Mouse (Mus musculus): ENCODE data around the gene Pde6d. TPM values are rescaled to one million over a fixed set of nuclear protein-coding genes. Genes with fewer than 3 reads are reported as not detected.

Pde6d gene
- polyA plus RNA-seq, 1 experiment from 2014 or later = 92.4 TPM

DNA sequence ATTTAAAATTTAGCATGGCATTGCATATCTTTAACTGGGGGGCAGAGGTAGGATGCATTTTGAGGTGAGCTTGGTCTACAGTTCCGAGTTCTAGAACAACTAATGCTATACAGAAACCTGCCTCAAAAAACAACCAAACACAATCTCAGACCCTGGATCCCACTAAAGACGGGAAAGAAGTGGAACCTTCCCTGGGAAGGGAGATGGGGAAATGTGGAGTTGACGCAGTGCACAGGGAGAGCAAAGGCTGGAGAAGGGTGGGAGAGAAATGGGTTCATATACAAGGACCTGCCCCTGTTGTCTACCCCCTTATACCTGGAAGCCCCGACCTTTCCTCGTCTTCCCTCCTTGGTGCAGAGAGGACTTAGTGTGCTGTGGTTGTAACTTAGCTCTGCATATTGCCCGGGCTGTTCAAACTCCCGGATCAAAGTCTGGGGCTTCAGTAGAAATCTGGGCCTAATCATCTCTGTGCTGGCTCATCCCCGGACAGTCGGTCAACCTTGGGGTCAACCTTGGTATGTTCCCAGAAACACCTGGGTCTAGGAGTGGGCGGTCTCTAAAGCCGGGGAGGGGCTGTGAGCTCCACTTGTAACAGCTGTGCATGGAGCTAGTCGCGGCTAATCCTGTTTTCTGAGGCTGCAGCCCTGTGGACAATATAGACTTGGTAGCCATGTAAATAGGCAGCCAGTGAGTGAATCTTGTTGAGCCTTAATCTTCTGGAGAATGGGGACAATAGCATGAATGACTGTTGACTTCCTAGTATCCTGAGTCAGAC, 50.7 kb downstream of the Pde6d start:
- WGBS = 5% methylated on average over 13 of the region's 13 CpGs
- Histone ChIP-seq H3K4me1 (peaks cover 27% of the 10 kb centered on the region), H3K4me2 (replicated peaks) (peak overlapping the region; percentile 33), H3K4me3 (peak overlapping the region; percentile 13; the same call in 1 of the 2 replicates), H3K27ac (peak overlapping the region; percentile 65; the same call in 1 of the 2 replicates), H3K36me3 (peaks cover 23% of the 10 kb centered on the region), H3K9me3 (no peaks in the 10 kb centered on the region), H3K9ac (no peak overlapping the region), H3K27me3 (no peaks in the 10 kb centered on the region)
- ATAC-seq (ENCODE audit: insufficient number of reproducible peaks, insufficient read depth, low FRiP score, low TSS enrichment) = 0 out of 2 replicates have a peak, but pooled peaks have one; percentile 7

GRCm38 (mm10) chr1:86530871-86531546, 51.4 kb downstream of the Pde6d start:
- Histone ChIP-seq H3K9ac (no peak overlapping the region), H3K27ac (0 out of 2 replicates have a peak overlapping the region, but pooled peaks have one; percentile 12), H3K36me3 (peaks cover 23% of the 10 kb centered on the region), H3K4me2 (replicated peaks) (peak overlapping the region; percentile 33), H3K4me1 (peaks cover 27% of the 10 kb centered on the region), H3K4me3 (peak overlapping the region; percentile 11; the same call in 1 of the 2 replicates), H3K27me3 (no peaks in the 10 kb centered on the region), H3K9me3 (no peaks in the 10 kb centered on the region)
- WGBS = 14% methylated on average over 4 of the region's 4 CpGs
- no peak for ATAC-seq (ENCODE audit: insufficient number of reproducible peaks, insufficient read depth, low FRiP score, low TSS enrichment)

DNA sequence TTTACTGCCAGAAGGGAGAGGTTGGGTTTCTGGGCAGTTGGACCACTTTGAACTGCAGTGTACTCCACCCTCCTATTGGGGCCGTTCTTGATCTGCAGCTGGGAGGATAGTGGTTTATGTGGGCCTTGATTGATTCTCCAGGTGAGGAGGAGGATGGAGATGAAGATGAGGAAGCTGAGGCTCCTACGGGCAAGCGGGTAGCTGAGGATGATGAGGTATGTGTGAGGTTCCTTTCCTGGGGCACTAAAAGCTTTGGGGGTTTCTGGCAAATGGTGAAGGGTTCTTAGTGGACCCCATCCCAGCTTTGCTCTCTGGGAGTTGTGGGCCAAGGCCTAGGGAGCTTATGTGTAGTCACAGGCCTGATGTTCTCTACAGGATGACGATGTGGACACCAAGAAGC, 52.8 kb downstream of the Pde6d start:
- Histone ChIP-seq H3K4me3 (peak overlapping the region; percentile 100), H3K27me3 (no peaks in the 10 kb centered on the region), H3K27ac (peak overlapping the region; percentile 46; the same call in 1 of the 2 replicates), H3K4me1 (peaks cover 30% of the 10 kb centered on the region), H3K9ac (peak overlapping the region; percentile 100), H3K4me2 (replicated peaks) (peak overlapping the region; percentile 97), H3K9me3 (no peaks in the 10 kb centered on the region), H3K36me3 (peaks cover 23% of the 10 kb centered on the region)
- 36% methylated on average over 4 of the region's 4 CpGs for WGBS
- ATAC-seq (ENCODE audit: insufficient number of reproducible peaks, insufficient read depth, low FRiP score, low TSS enrichment) = no peak

- ATAC-seq (ENCODE audit: insufficient number of reproducible peaks, insufficient read depth, low FRiP score, low TSS enrichment) = no peak
- under 1% methylated on average over 15 of the region's 15 CpGs for WGBS
- Histone ChIP-seq H3K9me3 (no peaks in the 10 kb centered on the region), H3K4me2 (replicated peaks) (peak overlapping the region; percentile 97), H3K36me3 (peaks cover 21% of the 10 kb centered on the region), H3K27ac (peak overlapping the region; percentile 97), H3K4me1 (peaks cover 34% of the 10 kb centered on the region), H3K4me3 (peak overlapping the region; percentile 100), H3K27me3 (no peaks in the 10 kb centered on the region), H3K9ac (peak overlapping the region; percentile 100)
Measured at GRCm38 (mm10) chr1:86528571-86529180, 53.8 kb downstream of the Pde6d start.

DNA sequence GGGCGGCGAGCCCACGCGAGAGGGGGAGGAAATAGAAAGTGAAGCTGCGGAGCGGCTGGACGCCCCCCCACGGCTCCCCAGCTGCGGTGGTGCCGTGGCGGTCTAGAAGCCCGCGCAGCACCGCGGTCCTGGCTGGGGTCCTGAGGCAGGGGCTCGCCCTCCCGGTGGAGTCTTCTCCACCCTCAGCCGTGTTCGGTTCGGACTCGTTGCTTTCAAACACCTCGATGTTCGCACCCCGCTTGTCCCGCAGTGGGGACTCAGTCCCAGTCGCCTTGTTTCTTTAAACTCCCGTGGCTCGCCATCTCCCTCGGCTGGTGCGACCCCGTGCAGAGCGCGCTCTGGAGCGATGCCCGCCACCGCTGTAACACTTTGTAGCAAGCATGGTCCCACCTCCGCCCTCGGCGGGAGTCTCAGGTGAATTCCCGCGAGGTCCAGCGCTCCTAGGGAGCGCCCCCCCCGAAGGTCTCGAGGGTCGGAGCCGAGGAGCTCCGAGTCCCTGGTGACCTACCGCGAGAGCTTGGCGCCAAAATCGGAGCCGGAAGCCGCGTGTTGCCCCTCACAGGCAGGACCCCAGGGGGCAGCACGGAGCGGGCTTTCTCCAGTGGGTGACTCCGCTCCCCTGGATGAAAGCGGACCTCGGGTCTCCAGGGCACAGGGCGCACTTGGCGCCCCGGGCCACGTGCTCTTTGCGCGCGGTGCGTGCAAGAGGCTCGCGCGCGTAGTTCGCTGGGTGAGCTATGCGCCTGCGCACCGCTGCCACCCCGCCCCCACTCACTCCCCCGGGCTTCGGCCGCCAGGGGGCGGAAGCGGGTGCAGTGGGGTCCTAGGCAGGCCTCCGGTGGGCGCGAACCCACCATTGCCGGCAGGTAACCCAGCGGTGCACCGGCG, 54.6 kb downstream of the Pde6d start:
- H3K27ac ChIP-seq = peak overlapping the region; percentile 97
- ATAC-seq (ENCODE audit: insufficient number of reproducible peaks, insufficient read depth, low FRiP score, low TSS enrichment) = no peak
- peak overlapping the region; percentile 100 for H3K4me3 ChIP-seq
- peak overlapping the region; percentile 100 for H3K9ac ChIP-seq
- no peaks in the 10 kb centered on the region for H3K9me3 ChIP-seq
- peaks cover 34% of the 10 kb centered on the region for H3K4me1 ChIP-seq
- WGBS = under 1% methylated on average over 88 of the region's 89 CpGs
- H3K4me2 ChIP-seq (replicated peaks) = peak overlapping the region; percentile 97
- peaks cover 15% of the 10 kb centered on the region for H3K36me3 ChIP-seq
- H3K27me3 ChIP-seq = no peaks in the 10 kb centered on the region

GRCm38 (mm10) chr1:86526789-86527598, 55.4 kb downstream of the Pde6d start:
- Histone ChIP-seq H3K4me2 (replicated peaks) (peak overlapping the region; percentile 97), H3K27me3 (no peaks in the 10 kb centered on the region), H3K4me1 (peaks cover 39% of the 10 kb centered on the region), H3K27ac (peak overlapping the region; percentile 97), H3K36me3 (peaks cover 15% of the 10 kb centered on the region), H3K9ac (peak overlapping the region; percentile 100), H3K4me3 (peak overlapping the region; percentile 100), H3K9me3 (no peaks in the 10 kb centered on the region)
- WGBS = under 1% methylated on average over 111 of the region's 111 CpGs
- no peak; the same call in 1 of the 2 replicates for ATAC-seq (ENCODE audit: insufficient number of reproducible peaks, insufficient read depth, low FRiP score, low TSS enrichment)

DNA sequence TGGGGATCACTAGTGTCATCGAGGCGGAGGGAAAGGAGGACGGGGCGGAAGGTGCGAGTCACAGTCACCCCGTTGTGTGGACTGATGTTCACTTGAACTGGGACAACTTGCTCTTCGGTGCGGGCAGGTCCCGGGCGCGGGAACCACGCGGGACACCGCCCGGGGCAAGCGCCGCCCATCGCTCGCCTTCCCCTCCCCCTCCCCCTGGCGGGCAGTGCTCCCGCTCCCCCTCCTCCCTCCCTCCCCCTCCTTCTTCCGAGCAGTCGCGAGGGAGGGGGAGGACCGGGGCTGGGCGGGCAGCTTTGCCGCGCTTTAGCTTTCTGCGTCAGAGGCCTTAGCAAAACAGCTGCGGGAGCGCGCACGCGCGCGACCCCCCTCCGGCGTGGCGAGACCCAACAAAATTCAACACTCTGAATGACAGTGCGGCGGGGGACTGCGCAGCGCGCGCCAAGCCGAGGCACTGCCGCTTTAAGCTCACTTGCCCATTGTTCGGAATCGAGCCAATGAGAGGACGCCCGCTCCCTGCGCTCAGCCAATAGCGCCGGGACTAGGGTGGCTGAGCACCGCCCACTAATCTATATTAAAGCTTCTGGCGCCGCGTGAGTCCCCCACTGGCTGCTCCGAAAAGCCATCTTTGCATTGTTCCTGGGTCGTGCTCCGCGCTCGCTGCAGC, 56.2 kb downstream of the Pde6d start, which contains the start of gene Ptma:
Gene Ptma, plus strand, starts transcription at position 611 of the 673 bp plus-strand sequence.
- Histone ChIP-seq H3K36me3 (peaks cover 15% of the 10 kb centered on the region), H3K27ac (peak within 1 kb of the TSS; percentile 99), H3K4me3 (peak within 1 kb of the TSS; percentile 100), H3K27me3 (no peaks in the 10 kb centered on the region), H3K9me3 (no peaks in the 10 kb centered on the region), H3K4me1 (peaks cover 34% of the 10 kb centered on the region), H3K4me2 (replicated peaks) (peak within 1 kb of the TSS; percentile 97), H3K9ac (peak within 1 kb of the TSS; percentile 100)
- WGBS = under 1% methylated on average over 60 of the region's 63 CpGs
- ATAC-seq (ENCODE audit: insufficient number of reproducible peaks, insufficient read depth, low FRiP score, low TSS enrichment) = peak; percentile 96

DNA sequence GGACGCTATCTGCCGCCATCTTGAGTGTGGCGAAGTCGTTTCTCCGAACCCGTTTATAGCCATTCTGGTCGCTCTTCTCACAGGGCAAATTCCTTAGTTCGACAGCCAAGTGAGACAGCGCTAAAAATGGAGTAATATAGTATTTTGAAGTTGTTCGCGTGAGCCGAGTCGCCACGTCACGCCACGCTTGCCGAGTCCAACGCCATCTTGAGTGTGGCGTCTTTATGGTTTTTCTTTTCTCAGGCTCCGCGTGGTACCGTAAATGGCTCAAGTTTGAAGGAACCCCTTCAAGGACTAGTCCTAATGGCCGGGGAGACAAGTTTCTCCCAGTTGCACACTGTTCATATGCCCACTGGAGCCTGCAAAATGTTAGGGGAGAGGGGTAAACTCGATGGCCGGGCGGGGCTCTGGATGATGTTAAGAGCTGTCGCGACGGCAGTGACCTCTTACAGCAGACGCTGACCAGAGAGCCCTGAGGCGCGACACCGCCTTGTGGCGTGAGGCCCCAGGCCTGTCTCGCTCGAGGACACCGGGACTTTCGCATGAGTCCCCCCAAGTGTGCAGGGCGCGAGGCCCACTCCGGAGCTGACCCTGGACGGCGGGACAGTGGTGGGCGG, 56.8 kb downstream of the Pde6d start:
- peak overlapping the region; percentile 85 for H3K9ac ChIP-seq
- ATAC-seq (ENCODE audit: insufficient number of reproducible peaks, insufficient read depth, low FRiP score, low TSS enrichment) = peak; percentile 8; the same call in 1 of the 2 replicates
- under 1% methylated on average over 44 of the region's 44 CpGs for WGBS
- no peaks in the 10 kb centered on the region for H3K27me3 ChIP-seq
- H3K9me3 ChIP-seq = no peaks in the 10 kb centered on the region
- H3K36me3 ChIP-seq = peaks cover 10% of the 10 kb centered on the region
- H3K4me2 ChIP-seq (replicated peaks) = peak overlapping the region; percentile 77
- H3K27ac ChIP-seq = peak overlapping the region; percentile 99
- peaks cover 27% of the 10 kb centered on the region for H3K4me1 ChIP-seq
- peak overlapping the region; percentile 100 for H3K4me3 ChIP-seq

DNA sequence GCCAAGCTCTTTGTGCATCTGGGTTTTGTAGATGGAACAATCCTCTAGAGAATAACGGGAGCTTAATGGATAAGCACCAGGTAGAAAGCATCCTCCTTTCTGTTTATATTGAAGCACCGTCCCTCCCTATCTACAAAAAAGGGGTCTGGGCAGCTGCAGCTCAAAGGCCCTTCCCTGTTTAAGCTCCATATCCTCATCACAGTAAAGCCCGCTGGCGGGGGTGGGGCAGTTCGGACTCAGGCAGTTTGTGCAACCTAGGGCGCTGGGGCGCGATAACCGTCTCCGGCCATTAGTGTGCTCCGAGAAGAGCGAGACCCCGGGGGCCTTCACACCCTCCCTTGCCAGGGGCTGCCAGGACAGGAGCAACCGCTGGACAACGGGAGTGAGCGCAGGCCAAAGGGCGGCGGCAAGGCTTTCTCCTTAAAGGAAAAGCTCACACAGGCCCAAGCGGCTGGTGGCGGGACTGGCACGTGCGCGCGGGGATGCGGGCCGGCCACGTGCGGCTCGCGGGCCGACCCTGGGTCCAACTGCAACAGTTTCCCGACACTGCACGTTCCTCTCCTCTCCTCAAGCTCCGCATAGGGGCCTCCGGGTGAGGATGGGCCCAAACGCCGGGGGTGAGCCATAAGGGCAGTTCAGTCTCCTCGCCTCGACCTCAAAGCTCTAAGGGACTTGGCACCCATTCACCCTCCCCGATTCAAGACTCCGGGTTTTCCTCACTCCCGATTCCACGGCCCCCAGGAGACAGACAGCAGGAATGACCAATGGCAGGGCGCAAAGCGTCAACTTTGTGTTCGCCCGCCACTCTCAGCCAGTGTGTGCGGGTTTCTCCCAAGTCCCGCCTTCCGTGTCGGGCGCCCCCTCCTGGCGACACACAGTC, 57.6 kb downstream of the Pde6d start:
- H3K27ac ChIP-seq = peak overlapping the region; percentile 99
- H3K36me3 ChIP-seq = peaks cover 9% of the 10 kb centered on the region
- H3K9ac ChIP-seq = peak overlapping the region; percentile 85
- H3K4me3 ChIP-seq = peak overlapping the region; percentile 100
- peak overlapping the region; percentile 77 for H3K4me2 ChIP-seq (replicated peaks)
- 2% methylated on average over 53 of the region's 53 CpGs for WGBS
- H3K9me3 ChIP-seq = no peaks in the 10 kb centered on the region
- H3K4me1 ChIP-seq = peaks cover 27% of the 10 kb centered on the region
- no peaks in the 10 kb centered on the region for H3K27me3 ChIP-seq
- peak; percentile 74 for ATAC-seq (ENCODE audit: insufficient number of reproducible peaks, insufficient read depth, low FRiP score, low TSS enrichment)
